Mouse (Mus musculus) gastrocnemius, postnatal 14 days (tissue): ENCODE measurements at regions not wholly inside any gene's neighbourhood (a gene's known extent, or its start where the extent isn't known, plus 50 kb on each side); places are given as distances from the start of the nearest gene placed in this dataset.

Experiments used
- DNase-seq: peaks from one replicate; pipeline ENCODE4 v3.0.0; 2021; ENCODE audit warnings: mixed read lengths
- intact Hi-C: fragments of 180-260 bp; cut with DNase I; formaldehyde crosslinking; loops from one replicate; pipeline ENCODE4 v1.15.1; 2025; ENCODE audit warnings: low total_unique reads

DNA sequence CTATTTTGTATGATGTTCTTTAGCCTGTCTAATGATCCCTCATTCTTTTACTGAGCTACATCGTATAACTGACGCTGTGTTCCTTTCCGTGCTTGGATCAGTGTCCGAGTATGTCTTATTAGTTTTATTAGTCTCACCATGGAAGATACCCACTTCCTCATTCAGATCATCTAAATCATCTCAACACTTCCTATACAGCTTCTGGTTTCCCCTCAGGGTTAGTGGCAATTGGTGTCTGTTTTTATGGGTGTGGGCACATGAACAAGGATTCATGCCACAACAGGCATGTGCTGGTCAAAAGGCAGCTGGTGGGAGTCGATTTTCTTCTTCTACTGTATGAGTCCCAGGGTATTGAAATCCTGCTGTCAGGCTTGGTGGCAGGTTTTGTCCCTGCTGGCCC, 509.0 kb upstream of the Smim15 start:
- DNase-seq: no peak
- intact Hi-C loops: no loop called here

DNA sequence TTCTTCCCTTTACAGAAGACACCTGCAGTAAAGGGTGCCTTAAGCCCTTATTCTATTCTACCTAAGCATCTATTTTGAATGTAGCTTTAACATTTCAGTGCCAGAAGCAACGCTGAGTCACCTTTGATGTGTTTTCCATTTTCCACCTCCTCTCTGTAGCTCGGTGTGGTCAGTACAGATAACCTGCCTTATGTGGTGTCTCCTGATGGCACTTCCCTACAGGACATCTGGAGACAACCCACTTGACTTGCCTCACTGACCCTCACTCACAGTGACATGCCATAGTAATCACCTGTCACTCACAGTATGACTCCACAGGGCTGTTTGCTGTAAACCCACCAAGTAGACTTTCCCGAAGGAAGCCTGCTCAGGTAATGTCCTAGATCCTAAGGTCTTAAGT, 510.9 kb upstream of the Smim15 start:
- intact Hi-C loops: no loop called here
- DNase-seq: no peak

DNA sequence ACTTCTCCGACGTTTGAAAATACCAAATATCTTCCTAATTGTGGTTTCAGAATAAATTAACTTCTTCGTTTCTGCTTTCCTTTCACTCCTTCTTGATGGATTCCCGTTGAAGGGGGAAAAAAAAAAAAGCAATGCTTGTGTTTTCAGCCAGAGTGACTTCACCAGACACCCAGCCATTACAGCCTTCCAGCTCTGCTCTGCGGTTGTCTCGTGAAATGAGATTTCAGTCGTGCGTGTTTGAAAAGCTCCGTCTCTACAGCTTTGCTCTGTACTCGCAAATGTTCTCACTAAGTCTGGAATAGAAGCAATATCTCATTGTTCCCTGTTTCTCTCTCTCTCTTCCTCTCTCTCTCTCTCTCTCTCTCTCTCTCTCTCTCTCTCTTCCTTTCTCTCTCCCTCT, 509.6 kb upstream of the Kif2a start:
- DNase-seq: no peak
- intact Hi-C loops: no loop called here

DNA sequence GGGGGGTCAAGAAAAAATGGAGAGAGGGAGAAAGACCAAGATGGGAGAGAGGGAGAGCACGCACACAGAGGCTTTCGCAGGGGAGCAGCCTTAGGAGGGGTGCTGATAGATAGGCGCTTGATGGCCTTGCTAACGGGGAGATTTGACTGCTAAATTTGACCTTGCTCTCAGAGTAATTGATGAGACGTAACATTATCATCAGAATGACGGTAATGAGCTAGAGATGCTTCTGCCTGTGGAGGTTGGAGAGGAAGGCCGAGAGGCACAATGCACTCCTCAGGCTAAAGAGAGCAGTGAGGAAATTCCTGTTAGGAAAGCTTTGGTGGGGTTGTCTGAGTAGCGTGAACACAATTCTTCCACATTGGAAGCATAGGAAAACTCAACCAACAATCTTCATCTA, 509.1 kb upstream of the Kif2a start:
- DNase-seq: no peak

DNA sequence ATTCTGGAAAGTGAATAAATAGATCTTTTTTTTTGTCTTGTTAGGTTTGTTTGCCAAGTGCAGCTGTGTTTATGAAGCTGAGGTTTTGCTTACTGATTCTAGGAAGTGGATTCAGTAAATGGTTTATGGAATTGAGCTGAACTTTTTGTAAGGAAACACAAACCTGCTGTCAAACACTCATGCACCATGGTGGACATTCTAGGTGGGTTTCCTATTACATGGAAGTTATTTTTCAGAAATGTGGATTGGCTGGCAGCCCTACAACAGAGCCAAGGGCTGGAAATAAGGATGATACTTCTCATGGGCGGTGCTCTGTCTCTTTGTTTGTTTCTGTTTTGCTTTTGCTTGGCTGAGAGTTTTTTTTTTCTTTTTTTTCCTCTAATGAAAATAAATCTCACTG, 508.5 kb upstream of the Kif2a start:
- no peak for DNase-seq
- intact Hi-C loops: no loop called here

More for the DNA sequence above, 509.1 kb upstream of the Kif2a start:
- intact Hi-C loops: no loop called here

DNA sequence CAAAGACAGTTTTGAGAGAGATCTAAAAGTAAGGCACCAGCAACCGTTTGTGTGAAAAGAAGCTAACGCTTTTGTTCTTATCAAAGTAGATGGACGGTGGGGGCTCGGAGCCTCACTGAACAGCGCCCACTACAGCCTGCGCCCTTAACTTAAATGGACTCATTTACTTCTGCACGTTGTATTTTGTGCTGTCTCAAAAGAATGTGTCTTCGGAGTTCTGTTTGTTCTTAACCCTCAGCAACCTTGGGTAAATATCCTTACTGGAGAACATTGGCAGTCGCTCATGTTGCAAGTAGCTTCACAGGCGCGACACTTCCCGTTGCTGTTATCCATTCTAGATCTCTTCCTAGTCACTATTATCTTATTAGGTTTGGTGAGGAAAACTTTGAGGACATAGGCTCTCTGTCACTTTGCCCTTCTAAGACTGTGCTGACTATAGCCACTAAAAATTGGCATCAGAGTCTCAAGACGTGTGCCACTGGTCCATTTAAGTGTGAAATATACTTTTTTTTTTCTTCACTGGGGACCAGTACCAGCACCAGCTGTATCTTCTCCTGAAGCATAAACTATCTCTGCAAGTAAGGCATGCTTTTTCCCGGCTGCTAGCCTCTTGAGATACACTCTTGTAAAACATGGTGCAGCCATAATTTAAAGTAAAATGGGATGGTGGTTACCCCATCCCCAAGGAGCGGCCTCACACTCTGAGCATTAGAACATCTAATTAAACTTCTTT, 507.0 kb upstream of the Kif2a start:
- intact Hi-C loops: no loop called here
- no peak for DNase-seq

DNA sequence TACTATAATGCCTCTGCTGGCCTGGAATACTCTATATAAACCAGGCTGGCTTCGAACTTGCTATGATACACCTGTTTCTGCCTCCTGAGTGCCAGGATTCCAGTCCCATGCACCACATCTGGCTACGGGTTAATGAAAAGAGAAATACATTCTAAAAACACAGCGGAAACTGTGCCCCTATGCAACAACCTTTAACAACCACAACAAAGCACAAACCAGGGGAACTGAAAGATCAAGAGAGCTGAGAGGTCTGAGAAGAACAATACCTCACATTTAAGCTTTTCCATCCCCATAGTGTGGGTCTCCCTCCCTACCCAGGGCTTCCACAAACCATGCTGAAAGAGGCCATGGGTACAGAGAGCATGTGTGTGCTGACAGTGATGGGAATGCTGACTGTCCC, 501.0 kb upstream of the Kif2a start:
- DNase-seq: no peak
- intact Hi-C loops: no loop called here

DNA sequence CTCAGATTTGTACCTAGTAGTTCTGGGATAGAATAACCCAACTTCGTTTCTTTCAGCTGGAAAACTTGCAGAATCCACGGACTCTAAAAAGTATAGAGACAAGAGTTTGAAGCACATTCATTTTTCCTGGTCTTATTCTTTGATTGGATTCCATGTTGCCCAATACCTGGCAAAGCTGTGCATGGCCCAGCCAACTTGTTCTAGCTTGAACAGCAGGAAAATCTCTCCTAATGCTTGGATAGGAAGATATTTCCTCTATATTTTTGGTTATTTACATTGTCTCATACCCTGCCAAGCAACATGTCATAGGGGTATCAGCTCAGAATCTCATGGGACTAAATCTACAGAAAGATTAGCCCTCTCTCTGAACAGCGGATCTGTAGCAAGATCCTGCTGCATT, 492.3 kb upstream of the Kif2a start:
- no peak for DNase-seq
- intact Hi-C loops: no loop called here

DNA sequence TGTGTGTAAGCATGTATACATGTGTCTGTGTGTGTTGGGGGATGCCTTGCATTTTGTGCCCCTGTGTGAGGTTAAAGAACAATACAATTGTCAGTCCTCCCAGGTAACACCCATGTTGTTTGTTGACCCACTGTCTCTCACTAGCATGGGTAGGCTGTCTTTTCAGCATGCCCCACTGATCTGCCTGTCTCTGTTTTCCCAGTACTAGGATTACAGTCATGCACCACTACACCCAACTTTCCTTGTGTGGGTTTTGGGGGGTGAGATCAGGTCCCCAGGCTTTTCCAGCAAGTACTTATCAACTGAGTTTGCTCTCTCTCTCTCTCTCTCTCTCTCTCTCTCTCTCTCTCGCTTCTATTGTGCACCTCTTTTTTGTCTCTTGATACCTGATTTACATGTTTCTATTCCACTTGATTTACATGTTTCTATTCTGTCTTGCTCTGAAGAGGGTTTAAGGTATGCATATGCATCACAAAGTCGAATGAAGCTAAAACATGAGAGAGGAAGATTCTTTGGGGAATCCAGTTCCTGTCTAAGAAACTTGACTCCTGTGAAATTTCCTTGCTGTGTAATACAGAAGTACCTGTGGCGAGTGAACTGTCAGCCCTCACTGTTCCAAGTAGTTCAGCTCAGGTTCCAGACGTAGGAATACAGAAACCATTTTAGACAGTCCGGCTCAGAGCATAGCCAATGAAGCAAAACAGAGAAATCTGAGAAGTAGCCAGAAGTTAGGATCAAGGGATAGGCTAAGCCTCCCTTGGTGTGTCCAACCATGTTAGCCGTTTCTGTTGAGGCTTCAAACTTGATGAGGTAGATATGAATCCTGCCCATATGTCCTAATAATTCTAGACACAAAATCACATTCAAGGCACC, 491.6 kb upstream of the Kif2a start:
- no peak for DNase-seq
- intact Hi-C loops: no loop called here

DNA sequence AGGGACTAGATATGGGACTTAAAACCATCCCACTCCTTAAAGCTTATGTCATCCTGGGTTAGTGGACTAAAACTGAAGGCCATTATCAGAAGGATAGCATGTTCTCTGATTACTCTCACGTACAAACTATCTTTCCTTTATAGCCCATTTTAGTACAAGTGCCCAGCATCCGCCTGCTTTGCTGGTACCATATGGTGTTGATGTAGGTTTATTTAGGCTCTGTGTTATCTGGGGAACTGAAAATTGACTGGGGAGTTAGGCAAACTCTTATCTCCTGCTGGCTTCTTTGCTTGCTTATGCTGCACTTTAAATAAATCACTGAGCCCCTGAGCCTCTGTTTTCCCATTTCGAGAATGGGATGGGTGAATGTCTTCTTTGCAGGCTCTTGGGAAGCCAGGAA, 485.4 kb upstream of the Kif2a start:
- intact Hi-C loops: no loop called here
- no peak for DNase-seq

DNA sequence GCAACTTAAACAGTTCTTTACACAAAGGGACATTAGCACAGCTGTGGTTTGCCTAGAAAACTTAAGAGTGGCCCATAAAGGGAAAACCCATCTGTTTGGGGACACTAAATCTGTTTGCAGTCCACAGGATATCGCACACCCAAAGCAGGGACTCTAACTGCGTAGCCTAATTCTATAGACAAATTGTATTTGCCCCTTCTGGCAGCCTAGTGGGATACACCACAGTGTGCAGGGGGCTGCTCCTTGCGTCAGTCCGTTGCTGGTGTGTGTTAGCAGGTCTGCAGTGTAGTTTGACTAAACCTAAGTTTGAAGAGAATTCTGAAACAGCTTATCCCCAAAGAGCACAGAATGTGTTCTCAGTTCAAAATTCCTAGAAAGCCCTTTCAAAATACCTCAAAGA, 484.9 kb upstream of the Kif2a start:
- intact Hi-C loops: no loop called here
- no peak for DNase-seq

DNA sequence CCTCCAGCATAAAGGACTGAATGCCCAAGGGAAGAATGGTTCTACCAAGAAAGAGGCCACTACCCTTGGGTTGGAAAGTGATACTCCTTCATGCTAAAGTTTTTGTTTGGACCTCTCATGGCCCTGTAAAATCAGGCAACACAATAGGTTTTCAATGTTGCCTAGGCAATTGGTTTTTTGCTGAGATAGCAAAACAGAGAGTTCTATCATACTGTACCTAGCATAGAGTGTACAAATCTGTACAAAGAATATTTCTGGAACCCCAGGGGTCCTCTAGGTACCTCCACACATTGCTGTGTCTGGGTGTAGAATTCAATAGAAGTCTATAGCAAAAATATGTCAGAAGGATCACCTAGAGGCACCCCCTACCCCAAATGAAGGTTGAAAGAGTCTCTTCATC, 483.4 kb upstream of the Kif2a start:
- no peak for DNase-seq
- intact Hi-C loops: no loop called here

DNA sequence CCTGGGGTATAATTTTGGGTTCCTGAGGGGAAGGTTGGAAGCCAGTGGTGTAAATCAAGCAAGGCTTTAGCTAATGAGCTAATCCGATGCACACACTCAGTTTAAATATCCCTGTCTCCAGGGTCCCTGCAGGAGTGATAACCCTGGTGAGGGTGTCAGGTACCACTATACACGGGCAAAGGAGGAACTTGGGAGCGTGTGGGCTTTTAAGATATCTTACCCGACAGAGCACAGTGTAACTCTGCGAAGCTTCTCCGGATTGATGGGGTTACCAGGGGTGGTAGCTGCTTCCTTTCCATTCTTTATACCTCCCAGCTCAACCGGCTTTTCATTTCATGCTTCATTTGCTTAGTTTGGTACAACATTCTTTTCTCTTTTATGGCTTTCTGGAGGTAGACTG, 480.3 kb upstream of the Kif2a start:
- intact Hi-C loops: no loop called here

DNA sequence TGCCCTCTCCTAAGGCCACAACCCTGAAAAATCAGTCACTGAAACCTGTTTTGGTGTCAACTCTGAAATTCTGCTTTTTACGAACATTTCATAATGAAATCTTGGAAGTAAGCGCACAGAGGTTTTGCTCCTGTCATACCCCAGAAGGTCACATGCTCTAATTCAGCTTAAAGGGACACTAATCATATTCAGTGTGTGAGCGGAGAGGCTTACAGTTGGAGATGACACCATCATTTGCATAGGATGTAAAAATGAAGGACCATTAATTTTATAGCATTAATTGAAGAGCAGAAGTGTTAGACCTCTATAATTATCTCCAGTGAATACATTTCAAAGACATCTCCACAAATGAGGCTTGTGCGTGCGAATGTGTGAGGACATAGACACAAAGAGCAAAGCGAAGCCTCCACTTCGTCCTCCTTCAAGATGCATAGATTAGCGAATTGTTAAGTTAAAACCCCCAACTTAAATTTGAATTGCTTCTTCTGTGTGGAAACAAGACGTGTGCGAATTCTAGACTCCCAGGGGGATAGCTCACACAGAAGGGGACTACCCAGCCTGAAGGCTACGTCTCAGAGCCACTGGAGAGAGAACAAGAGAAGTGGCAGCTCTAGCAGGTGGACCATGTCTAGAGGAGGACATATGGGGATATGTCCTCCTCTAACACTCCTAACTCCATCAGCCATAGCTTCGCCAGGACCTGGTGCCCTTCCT, 479.0 kb upstream of the Kif2a start:
- no peak for DNase-seq
- intact Hi-C loops: no loop called here

More for the DNA sequence above, 480.3 kb upstream of the Kif2a start:
- no peak for DNase-seq

DNA sequence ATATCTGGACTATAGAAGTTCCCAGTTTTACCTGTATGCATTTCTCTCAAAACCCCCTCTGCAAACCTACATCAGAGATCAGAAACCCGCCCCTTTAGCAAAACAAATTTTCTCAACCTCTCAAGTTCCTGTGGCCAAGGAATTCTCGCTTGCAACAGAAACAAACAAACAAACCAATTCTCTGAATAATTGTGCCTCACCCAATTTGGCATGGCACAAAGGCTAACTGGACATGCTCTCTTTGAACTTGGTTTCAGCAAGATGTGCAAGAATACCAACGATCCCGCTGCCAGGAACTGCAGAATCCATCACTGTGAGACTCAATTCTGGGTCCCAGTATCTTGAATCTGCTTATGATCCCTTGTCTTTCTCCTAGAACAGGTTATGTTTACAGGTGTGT, 477.4 kb upstream of the Kif2a start:
- no peak for DNase-seq
- intact Hi-C loops: no loop called here

DNA sequence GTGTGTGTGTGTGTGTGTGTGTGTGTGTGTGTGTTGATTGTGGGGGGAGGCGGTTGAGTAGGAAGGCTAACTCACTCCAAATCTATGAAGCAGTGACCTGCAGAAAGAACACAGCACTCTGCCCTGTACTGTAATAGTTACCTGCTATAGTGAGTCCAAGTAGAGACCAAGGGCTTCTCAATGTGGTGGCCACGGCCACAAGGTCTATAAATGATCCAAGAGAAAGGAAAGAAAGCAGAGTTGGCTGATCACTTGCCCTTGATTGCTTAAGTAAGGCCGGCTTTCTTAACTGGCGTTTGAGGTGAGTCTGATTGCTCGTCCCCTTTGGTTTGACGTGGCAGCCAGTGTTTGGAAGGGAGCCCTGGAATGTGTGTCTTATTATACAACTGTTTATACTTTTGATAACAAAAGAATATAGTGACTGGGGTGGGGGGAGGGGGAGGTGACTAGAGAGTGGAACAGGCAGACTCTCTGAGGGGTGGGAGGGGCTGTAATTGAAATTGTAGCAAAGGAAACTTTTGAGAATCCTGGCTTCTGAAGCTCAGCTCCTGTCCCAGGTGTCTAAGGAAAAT, 473.3 kb upstream of the Kif2a start:
- no peak for DNase-seq

DNA sequence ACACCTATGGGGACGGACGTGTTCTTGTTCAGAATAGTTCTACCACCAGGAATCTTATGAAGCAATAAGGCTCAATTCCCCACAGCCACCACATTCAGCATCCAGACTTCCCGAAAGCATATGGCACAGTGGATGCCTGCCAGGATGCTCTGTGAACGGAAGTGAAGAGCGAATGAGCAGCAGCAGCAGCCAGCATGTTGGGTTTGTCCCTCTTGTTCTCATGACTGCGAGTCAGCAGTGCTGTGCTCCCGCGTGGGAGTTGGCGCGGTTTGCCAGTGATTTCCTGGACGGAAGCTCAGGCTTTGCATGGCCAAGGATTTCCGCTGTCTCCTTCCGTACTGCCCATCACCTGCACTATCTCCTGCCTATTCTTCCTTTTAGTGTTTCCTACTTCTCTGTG, 471.8 kb upstream of the Kif2a start:
- intact Hi-C loops: no loop called here
- DNase-seq: peak; percentile 47

More for the DNA sequence above, 473.3 kb upstream of the Kif2a start:
- intact Hi-C loops: no loop called here

DNA sequence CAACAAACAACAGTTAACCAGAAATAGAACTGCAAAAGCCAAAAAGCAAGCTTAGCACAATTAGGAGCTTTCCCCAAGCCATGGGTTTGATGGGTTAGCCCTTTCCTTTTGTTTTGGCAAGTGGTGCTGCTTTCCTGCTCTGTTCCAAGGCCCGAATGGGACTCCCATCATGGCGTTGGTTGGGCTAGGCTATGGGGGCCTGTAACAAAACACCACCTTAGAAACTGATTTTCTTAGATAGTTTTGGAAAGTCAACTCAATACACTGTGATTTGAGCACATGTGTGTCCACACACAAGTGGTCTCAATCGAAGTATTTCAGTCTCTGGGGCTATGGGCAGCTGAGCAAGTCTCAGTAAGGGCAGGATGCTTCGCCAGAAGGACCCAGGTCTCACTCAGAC, 470.5 kb upstream of the Kif2a start:
- intact Hi-C loops: no loop called here
- no peak for DNase-seq

DNA sequence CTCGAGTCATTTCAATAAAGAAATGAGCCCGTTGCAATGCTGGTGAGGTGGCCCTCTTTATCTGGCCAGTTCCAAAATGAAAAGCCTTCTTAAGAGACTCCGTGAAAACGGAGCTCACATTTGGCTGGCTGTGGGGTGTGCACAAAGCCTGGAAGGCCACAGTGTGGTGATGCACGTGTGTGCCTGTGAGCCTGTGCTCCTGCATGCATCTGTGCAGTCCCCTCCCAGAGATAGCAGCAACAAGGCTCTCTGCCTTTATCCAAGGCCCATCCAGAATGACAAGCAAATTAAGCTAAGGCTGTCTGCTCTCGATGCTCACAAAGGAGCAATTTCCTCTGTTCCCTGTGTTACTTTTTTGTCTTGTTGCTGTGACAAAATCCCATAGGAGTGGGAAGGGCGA, 469.5 kb upstream of the Kif2a start:
- intact Hi-C loops: no loop called here
- no peak for DNase-seq

DNA sequence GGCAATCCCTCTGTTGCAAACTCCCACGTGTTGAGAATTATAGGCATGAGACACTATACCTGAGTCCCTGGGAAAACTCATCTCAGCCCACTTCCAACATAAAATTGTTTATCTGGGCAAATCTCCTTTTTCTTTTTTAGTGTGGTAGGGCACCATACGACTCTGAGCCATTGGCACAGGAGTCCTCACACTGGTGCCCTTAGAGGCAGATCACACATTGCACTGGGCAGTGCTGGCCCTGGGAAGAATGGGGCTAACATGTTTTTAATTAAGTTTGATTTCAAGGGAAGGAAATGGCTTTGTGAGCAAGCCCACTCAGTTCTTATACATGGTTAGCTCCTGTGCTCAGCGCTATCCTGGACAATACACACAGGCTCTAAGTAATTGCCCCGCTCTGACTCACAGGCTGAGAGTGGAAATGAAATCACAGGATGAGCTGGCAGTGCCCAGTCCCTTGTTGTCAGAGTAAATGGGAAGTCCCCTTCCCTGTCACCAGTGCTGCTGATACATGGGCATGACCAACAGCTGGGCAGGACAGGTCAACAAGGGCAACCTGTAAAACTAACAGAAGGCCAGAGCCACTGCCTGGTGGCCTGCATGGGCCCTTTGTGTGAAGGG, 463.6 kb upstream of the Kif2a start:
- intact Hi-C loops: no loop called here
- DNase-seq: no peak
